Mouse (Mus musculus) heart, postnatal 25 days (tissue): ENCODE data around the gene Bcar1. TPM values are rescaled to one million over a fixed set of nuclear protein-coding genes. Genes with fewer than 3 reads are reported as not detected.

Experiments used
- DNase-seq: peaks from one replicate; pipeline ENCODE4 v3.0.0; 2022; ENCODE audit warnings: low spot score
- intact Hi-C: fragments of 180-260 bp; cut with DNase I; formaldehyde crosslinking; loops from one replicate; pipeline ENCODE4 v1.15.1; 2025
- total RNA-seq, 2 experiments: library from RNA; stranded (reverse); gene quantifications; 2 replicates each; pipeline ENCODE4 v1.2.3; 2021

Gene Bcar1
- total RNA-seq, 2 experiments from 2014 or later: 18.7 to 20.7 TPM

- DNase-seq: peak; percentile 76
- intact Hi-C loops: loop anchor here (2.0 kb wide), 1 partner anchor 14 kb away; no protein-coding TSS in a partner anchor
These were observed 17.3 kb downstream of the Bcar1 start for GRCm38 (mm10) chr8:111726102-111726900.

- no peak for DNase-seq
- intact Hi-C loops: no loop called here
These were observed 18.3 kb downstream of the Bcar1 start for GRCm38 (mm10) chr8:111725341-111725740.

- DNase-seq: no peak
- intact Hi-C loops: loop anchor here (5.0 kb wide), 1 partner anchor 62 kb away; no protein-coding TSS in a partner anchor
These were observed 23.5 kb downstream of the Bcar1 start for GRCm38 (mm10) chr8:111720115-111720544.

DNA sequence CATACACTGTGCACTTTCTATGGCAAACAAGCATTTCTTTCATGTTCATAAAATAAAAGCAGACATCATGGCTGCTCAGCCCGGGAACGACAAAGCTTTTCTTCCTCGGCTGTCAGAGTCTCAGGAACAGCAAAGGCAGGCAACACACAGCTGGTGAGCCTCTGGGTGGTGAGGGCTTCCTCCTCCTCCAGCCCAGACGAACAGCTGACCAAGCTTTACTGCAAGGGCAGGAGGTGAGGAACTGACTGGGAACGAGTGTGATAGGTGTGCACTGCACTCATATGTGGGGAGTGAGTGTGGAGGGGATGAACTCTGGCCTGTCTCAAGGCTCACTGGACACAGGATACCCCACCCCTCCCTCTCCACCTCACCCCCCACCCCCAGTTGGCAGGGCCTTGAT, 24.7 kb downstream of the Bcar1 start:
- no peak for DNase-seq
- intact Hi-C loops: loop anchor here (2.0 kb wide), 1 partner anchor 24 kb away; the partner anchor contains the start of gene Bcar1

DNA sequence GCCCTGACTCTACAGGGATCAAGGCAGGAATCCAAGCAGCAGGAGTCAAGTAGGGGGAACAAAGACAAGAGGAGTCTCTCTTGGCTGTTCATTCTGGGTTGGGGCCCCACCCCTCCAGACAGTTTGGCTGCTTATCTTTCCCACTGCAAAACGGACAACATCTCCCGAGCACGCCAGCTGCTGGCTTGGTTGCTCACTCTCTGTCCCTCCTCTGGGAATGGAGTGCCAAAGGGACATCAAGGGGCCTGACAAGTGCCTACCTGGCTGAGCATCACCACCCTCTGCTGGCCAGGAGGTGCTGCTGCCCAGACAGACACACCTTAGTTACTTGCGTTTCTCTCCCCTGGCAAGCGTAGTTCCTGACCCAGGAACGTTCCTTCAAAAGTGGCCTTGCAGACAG, 25.7 kb downstream of the Bcar1 start:
- intact Hi-C loops: loop anchor here (2.0 kb wide), 1 partner anchor 25 kb away; the partner anchor contains the start of gene Bcar1
- DNase-seq: no peak

DNA sequence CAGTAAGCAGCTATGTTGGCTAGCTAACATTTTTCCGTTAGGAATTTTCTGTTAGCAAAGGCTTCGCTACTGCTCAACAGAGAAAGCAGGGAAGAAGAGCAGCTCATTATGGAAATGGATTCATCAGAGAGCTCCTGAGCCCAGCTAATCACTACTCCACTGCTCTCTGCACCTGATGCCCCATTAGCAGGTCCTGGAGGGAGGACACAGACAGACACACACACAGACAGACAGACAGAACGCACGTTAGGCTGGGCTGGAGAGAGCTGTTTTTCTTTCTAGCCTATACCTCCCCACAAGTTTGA, 26.2 kb downstream of the Bcar1 start:
- DNase-seq: no peak
- intact Hi-C loops: no loop called here

- intact Hi-C loops: no loop called here
- peak; percentile 69 for DNase-seq
These were observed 26.8 kb downstream of the Bcar1 start for GRCm38 (mm10) chr8:111716603-111717487.

DNA sequence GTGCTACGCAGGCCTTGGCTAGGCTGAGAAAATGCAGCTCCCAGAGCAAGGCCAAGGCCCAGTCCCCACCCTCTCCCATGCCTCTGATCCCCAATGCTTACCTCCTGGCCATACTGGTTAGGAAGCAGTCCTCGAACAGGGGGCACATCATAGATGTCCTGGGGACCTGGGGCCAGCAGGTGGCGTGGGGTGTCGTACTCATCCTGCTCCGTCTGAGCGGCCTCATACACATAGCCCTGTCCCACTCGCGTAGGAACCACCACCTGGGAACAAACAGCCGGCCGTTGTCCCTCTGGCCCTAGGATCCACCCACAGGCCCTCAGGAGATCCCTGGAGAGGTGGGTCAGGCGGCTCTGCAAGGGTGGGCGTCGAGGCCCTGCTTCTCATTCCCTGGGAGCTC, 28.1 kb downstream of the Bcar1 start:
- no peak for DNase-seq
- intact Hi-C loops: no loop called here

DNA sequence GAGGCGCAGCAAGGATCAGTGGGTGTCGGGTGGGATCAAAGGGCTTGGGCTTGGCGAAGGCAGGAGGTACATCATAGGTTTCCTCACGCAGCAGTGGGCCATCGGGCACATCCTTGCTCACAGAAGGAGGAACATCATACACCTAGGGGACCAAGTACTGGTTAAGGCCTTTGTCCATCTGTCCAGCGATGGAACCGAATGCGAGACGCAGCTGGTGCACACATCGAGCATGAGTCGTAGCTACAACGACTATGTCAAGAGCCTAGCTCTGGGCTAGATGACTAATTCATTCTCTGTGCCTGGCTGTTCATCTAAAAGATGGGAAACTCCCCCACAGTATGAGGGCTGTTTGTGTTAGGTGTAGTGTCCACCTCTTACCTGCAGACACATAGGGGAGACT, 29.3 kb downstream of the Bcar1 start:
- intact Hi-C loops: loop anchor here (5.0 kb wide), 1 partner anchor 48 kb away; no protein-coding TSS in a partner anchor
- no peak for DNase-seq

DNA sequence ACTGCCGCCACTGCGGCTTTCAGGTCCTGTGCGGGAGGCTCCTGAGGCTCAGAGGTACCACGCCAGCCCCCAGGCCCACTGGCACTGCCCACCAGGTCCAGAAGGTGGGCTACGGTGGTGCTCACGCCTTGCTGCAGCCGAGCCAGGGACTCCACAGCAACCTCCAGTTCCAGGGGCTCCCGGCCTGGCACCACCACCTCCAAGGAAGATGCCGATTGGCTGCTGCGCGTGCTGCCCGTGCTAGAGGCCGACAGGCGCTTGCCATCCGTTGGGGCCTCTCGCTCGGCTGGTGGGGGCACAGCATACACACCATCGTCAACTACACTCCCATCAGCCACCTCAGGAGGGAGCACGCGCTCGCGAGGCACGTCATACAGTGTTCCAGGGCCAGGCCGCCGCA, 29.8 kb downstream of the Bcar1 start:
- intact Hi-C loops: loop anchor here (2.0 to 5.0 kb wide), 2 partner anchors 48 to 111 kb away; no protein-coding TSS in a partner anchor
- no peak for DNase-seq

DNA sequence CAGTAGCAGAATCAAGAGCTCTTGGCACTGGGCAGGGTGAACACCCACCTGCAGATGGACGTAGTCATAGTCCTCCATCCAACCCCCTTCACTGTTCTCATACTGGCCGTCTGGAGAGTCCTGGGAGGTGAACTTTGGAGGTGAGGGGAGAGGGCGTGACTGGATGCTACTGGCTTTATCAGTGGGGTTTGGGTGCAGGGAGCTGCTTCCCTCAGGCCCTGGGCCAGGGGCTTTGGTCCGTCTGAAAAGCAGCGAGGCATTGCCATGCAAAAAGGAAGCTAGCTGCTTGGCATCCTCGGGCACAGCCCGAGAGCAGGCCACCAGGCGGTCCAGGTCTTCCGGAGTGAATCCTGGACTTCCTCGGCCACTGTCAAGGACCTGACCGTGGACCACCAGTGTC, 30.3 kb downstream of the Bcar1 start:
- DNase-seq: no peak
- intact Hi-C loops: loop anchor here (2.0 to 5.0 kb wide), 2 partner anchors 49 to 112 kb away; no protein-coding TSS in a partner anchor

GRCm38 (mm10) chr8:111712588-111712987, 31.0 kb downstream of the Bcar1 start:
- DNase-seq: no peak
- intact Hi-C loops: loop anchor here (2.0 to 5.0 kb wide), 2 partner anchors 50 to 112 kb away; no protein-coding TSS in a partner anchor

DNA sequence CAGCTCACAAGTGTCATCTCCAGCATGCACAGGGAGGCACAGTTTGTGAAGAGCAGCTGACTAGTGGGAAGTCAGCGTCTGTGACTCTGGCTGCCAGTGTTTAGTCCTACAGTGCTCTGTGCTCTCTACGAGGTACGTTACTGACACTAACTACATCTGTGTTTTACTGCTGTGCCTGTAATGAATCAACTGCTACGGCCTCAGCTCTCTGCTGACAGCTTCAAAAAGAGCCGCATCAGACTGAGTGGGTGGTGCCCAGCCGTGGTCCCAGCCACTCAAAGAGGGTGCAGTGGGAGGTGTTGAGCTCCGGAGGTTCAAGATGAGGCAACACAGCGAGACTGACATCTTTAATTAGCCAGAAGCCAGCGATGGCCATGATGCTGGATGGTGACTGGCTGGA, 31.5 kb downstream of the Bcar1 start:
- no peak for DNase-seq
- intact Hi-C loops: loop anchor here (2.0 to 5.0 kb wide), 2 partner anchors 50 to 113 kb away; no protein-coding TSS in a partner anchor

DNA sequence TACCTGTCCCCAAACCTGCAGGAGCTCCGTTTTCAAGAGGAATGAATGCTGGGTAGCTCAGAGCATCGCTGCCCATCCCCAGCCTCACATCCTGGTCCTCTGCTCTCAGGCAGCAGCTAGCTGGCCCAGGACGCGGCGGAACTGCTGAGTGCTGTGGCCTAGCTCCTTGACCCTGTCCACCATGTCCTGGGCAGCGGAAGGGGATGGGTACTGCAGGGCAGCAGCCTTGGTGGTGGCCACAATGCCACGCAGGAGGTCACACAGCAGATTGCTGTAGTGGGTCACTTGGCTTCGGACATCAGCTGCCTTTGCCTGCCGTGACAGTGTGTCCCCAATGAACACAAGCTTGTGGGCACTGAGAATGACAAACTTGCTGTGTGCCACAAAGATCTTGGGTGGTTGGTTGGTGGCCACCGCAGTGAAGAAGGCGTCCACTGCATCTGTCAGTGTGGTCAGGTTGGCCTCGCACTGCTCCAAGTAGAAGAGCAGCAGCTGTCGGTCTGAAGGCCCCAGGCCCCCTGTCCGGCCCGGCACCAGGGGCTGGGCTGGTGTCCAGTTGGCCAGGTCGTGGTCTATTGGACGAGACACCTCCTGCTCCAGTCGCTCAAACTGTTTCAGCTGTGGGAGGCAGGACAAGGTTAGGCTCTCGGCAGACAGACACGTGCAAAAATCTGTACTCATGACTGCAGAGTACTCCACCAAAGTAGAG, 32.7 kb downstream of the Bcar1 start:
- intact Hi-C loops: loop anchor here (5.0 kb wide), 1 partner anchor 51 kb away; no protein-coding TSS in a partner anchor
- DNase-seq: no peak

GRCm38 (mm10) chr8:111709223-111709622, 34.4 kb downstream of the Bcar1 start:
- intact Hi-C loops: no loop called here
- DNase-seq: no peak

- DNase-seq: no peak
- intact Hi-C loops: no loop called here
These were observed 35.3 kb downstream of the Bcar1 start for GRCm38 (mm10) chr8:111708265-111708664.

- no peak for DNase-seq
- intact Hi-C loops: no loop called here
These were observed 37.9 kb downstream of the Bcar1 start for GRCm38 (mm10) chr8:111705699-111706098.

GRCm38 (mm10) chr8:111705222-111705621, 38.4 kb downstream of the Bcar1 start:
- intact Hi-C loops: no loop called here
- DNase-seq: no peak

- intact Hi-C loops: no loop called here
These were observed 39.0 kb downstream of the Bcar1 start for GRCm38 (mm10) chr8:111704585-111704984.

DNA sequence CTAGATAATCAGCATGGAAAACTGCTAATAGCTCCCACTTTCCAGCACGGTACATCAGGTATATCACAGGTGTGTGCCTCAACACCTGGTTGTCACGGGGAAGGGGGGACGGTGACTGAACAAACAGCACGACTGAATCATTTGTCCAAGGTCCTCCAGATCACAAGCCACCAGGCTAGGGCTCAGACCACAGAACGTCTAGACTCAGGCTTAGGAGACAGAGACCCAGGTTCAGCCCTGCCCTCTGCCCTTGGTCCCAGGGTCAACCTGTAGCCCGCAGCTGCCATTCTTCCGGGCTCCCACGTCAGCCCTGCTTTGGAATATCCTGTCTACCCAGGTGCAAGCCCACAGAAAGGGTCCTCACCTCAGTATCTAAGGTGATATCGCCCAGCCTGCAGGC, 42.2 kb downstream of the Bcar1 start:
- no peak for DNase-seq
- intact Hi-C loops: no loop called here

More at GRCm38 (mm10) chr8:111704585-111704984, 39.0 kb downstream of the Bcar1 start:
- no peak for DNase-seq
